In the genomic region with DNA sequence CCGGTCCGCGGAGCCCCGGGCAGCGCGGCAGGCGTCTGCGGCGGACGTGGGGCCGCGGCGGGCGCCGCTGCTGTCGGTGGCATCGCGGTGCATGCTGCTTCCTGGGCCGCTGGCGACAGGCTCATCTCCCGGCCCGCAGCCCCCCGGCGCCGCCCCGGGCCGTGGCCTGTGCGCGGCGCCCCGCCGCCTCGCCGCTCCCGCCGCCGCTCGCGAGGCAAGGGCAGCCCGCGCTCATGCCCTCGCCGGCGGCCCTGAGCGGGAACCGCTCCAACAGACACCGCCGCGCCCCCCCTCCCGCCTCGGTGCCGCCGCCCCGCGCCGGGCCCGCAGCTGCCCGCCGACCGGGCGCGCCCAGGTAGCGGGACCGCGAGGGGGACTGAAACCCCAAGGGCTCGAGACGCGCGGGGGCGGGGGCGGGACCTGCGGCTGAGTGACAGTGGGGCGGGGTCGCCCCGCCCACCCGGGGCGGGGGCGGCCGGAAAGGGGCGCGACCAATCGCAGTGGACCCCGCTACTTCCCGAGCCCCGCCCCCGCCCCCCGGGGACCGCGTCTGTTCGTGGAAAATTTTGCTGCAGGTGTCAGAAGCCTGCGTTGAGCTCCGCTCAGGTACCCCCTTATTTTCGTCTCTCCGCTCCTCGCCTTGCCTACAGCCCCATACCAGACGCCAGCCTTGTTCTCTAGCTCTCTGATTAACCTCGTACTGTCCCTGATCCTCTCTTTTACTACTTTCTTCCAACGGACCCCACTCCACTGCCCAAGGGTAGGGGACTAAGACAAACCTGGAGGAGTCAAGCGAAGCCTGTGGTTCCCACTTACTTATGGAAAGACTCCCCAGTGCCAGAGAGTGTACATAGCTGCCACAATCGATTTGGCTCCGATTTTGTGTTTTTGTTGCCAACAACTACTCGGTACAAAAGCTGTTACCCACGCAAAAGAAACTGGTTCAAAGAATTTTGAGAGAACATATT, we compare ENCODE assay signal across 8 mouse cellular contexts. TPM values are rescaled to one million over a fixed set of nuclear protein-coding genes. Genes with fewer than 3 reads are reported as not detected.
A peak's percentile ranks its signal among the peaks of the same experiment; 100 is the strongest.
DNase-seq lines count a peak whose midpoint lies in the region; ATAC-seq and TF ChIP-seq lines count a peak whose summit lies in the region.

Snx25 (minus strand) TSS at position 96 of the 968 bp plus-strand sequence.

- peak within 1 kb of the TSS; percentile 91 for H3K4me2 ChIP-seq in embryonic facial prominence, embryonic 12.5 days (replicated peaks)

- no peaks in the 10 kb centered on the region for H3K79me2 ChIP-seq in heart, adult 2 months (replicated peaks; ENCODE audit: control insufficient read depth, insufficient read depth, low read length)

- peak within 1 kb of the TSS; percentile 80 for H3K4me3 ChIP-seq in embryonic facial prominence, embryonic 12.5 days
- peak within 1 kb of the TSS; percentile 72 for H3K4me3 ChIP-seq in heart, adult 2 months

- TF ChIP-seq CTCF in heart, adult 2 months (IDR thresholded peaks at IDR 0.05) = no peak

- ATAC-seq in embryonic facial prominence, embryonic 12.5 days (ENCODE audit: insufficient number of reproducible peaks, insufficient read depth, low FRiP score, low TSS enrichment) = peak; percentile 75
- ATAC-seq in monocyte, adult 5-6 weeks (replicated peaks; ENCODE audit: insufficient number of reproducible peaks, low FRiP score, low TSS enrichment, poor library complexity, severe bottlenecking) = peak; percentile 33; the same call in 1 of the 2 replicates

- DNase-seq in 3T3-L1 (ENCODE audit: low read depth, low spot score) (peak; percentile 64), liver (peak; percentile 93)
- DNase-seq in adrenal gland, postnatal 36 days = peak; percentile 91 to 96
- DNase-seq in heart, adult 2 months = peak; percentile 92
- peak; percentile 84 to 92 for DNase-seq in kidney, adult 8-10 months
- DNase-seq in spleen, postnatal 36 days (ENCODE audit: low spot score in 2 of 2) = peak; percentile 95

- TF ChIP-seq EP300 in heart, adult 2 months (IDR thresholded peaks at IDR 0.05; ENCODE audit: insufficient read depth, low read depth, low read length) = no peak

- H3K4me1 ChIP-seq in embryonic facial prominence, embryonic 12.5 days = peaks cover 6% of the 10 kb centered on the region
- H3K4me1 ChIP-seq in heart, adult 2 months (ENCODE audit: control insufficient read depth, insufficient read depth, low read length) = peaks cover 4% of the 10 kb centered on the region

- 0 out of 2 replicates have a peak, but pooled peaks cover 4% of the 10 kb centered on the region for H3K27me3 ChIP-seq in embryonic facial prominence, embryonic 12.5 days
- H3K27me3 ChIP-seq in heart, adult 2 months (ENCODE audit: control insufficient read depth, insufficient read depth, low read length) = no peaks in the 10 kb centered on the region

- no peaks in the 10 kb centered on the region for H3K36me3 ChIP-seq in embryonic facial prominence, embryonic 12.5 days
- peaks cover 2% of the 10 kb centered on the region for H3K36me3 ChIP-seq in heart, adult 2 months (ENCODE audit: control insufficient read depth, insufficient read depth, low read length)

- H3K9me3 ChIP-seq in embryonic facial prominence, embryonic 12.5 days = no peaks in the 10 kb centered on the region

- WGBS in embryonic facial prominence, embryonic 12.5 days = 4% methylated on average over 81 of the region's 103 CpGs
- 2% methylated on average over 88 of the region's 103 CpGs for WGBS in heart, adult 2 months

- no peak for TF ChIP-seq POLR2A in heart, adult 2 months (IDR thresholded peaks at IDR 0.05; ENCODE audit: insufficient read depth, low read depth, low read length)

- H3K9ac ChIP-seq in embryonic facial prominence, embryonic 12.5 days = peak within 1 kb of the TSS; percentile 87
- H3K9ac ChIP-seq in heart, adult 2 months (ENCODE audit: low read depth, low read length) = peak within 1 kb of the TSS; percentile 97

- H3K27ac ChIP-seq in embryonic facial prominence, embryonic 12.5 days = no peak within 1 kb of the TSS; the same call in 1 of the 2 replicates
- H3K27ac ChIP-seq in heart, adult 2 months = peak within 1 kb of the TSS; percentile 61

- intact Hi-C loops in heart, adult 2 months (cut with DNase I) = loop anchor here (1.0 kb wide), 1 partner anchor 11 kb away; no protein-coding TSS in a partner anchor

RNA-seq across cellular contexts. Expression of gene Snx25, which starts in this region (rescaled TPM):
- 10 to 100 TPM; 17.7 to 18.2 TPM for total RNA-seq in adrenal gland, postnatal 36 days (2021)
- polyA plus RNA-seq in embryonic facial prominence, embryonic 12.5 days (2016; fragmentation: Nextera tagmentation; extraction: Ambion mirVana) = 5.5 and 6.6 TPM in 2 replicates
- total RNA-seq in heart, adult 2 months (2021) = 1 to 10 TPM; 7.1 to 8.8 TPM
- polyA plus RNA-seq in heart, adult 2 months (2012; rRNA removed) = 3.2 and 5.7 TPM in 2 replicates
- total RNA-seq in monocyte, adult 5-6 weeks (2017) = 10.2 to 20.5 TPM (median 15.1 TPM) in 3 replicates
